Mouse (Mus musculus) bone marrow macrophage, adult 2 months (primary cell): ENCODE measurements around the gene Slc4a7.

Source experiments
- CTCF ChIP-seq: IDR thresholded peaks from 2 replicates; pipeline ENCODE4 v1.5.1; 2012; ENCODE audit warnings: low read depth, mild to moderate bottlenecking, low read length, moderate library complexity
- POLR2A ChIP-seq: IDR thresholded peaks from 2 replicates; pipeline ENCODE4 v1.6.1; 2012; ENCODE audit warnings: mild to moderate bottlenecking, low read depth, low read length, borderline replicate concordance

DNA sequence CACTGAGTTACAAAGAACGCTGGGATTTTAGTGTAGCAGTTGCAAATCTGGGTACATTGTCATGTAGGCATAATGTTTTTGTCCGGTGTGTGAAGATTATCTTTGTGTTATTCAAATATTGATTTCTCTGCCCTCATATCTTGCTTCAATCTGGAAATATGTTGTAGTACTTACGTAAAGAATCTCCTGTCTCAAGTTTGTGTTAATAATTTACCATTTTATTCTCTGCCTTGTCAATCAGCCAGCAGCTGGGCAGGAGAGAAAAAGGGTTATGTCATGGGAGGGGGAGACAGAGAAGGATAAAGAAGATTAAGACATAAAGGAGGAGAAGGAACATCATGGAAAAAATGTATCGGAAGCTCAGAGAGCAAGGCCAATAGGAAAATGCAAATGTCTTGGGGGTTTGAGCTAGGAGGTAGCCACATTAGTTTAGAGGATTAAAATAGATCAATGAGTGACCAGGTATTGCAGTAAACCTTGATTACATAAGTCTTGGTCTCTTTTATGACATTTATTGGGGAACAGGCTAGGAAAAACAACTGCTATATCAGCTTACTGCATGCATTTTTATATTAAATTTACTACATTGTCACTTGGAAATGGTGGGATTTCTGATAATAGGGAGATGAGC is 87.9 kb downstream of the Slc4a7 start:
- TF ChIP-seq POLR2A (no peak), CTCF (no peak)
